Mouse (Mus musculus) gonadal fat pad, adult 2 months (tissue): Measurements from ENCODE around the gene Adcy9. TPM values are rescaled to one million over a fixed set of nuclear protein-coding genes. Genes with fewer than 3 reads are reported as not detected.
"Not testable (repeated sequence)": the region's sequence is repeated elsewhere in the genome, so short reads cannot be mapped to it uniquely, and the experiment has no call there.

ENCODE experiments used
- DNase-seq: peaks from one replicate; pipeline ENCODE4 v3.0.0-alpha.2; 2012; ENCODE audit warnings: low read depth
- polyA plus RNA-seq: library from polyadenylated mRNA; depleted of rRNA; stranded (reverse); fragments of >200 nt; gene quantifications from 2 replicates; pipeline ENCODE4 v1.2.3, GENCODE M21; 2012

The Adcy9 gene
- polyA plus RNA-seq, 1 experiment, result 10.3 TPM

DNA sequence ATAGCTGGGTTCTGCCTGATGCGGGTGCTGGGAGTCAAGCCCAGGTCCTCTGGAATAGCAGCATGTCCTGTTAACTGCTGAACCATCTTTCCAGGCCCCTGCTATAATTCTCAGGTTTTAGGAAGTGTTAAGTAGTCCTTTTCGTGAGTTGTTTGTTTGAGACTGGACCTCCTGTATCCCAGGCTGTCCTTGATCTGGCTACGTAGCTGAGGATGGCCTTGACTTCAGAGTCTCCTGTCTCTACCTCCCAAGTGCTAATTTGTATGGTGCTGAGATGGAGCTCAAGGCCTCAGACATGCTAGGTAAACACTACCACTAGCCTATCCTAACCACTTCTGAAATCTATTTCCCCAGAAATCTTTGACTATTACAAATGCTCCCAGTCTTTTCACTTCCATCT lies 37.9 kb downstream of the Adcy9 start:
- no peak for DNase-seq

- DNase-seq, result no peak
Measured at GRCm38 (mm10) chr16:4381487-4381886, 38.8 kb downstream of the Adcy9 start.

- no peak for DNase-seq
Measured at GRCm38 (mm10) chr16:4378788-4379187, 41.5 kb downstream of the Adcy9 start.

- DNase-seq, result no peak
Measured at GRCm38 (mm10) chr16:4377556-4377955, 42.7 kb downstream of the Adcy9 start.

GRCm38 (mm10) chr16:4374780-4375380 lies 45.4 kb downstream of the Adcy9 start:
- peak; percentile 65 for DNase-seq

DNA sequence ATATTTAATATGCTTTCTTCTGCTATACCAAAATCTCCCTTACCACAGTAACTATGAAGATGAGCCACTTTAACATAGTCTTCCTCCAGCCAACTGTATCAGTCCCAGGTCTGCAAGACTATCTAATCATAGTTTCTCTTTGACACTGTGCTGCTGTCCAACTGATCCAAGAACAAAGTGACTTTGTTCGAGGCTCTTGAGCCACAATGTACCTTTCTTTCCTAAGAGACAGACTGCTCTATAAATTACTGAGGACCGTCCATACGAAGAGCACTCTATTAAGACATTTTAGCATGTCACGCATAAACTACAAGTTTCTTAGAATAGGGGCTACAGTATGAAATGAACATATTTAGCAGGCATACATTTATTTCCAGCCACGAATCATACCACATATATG lies 46.0 kb downstream of the Adcy9 start:
- DNase-seq, result peak; percentile 51

DNA sequence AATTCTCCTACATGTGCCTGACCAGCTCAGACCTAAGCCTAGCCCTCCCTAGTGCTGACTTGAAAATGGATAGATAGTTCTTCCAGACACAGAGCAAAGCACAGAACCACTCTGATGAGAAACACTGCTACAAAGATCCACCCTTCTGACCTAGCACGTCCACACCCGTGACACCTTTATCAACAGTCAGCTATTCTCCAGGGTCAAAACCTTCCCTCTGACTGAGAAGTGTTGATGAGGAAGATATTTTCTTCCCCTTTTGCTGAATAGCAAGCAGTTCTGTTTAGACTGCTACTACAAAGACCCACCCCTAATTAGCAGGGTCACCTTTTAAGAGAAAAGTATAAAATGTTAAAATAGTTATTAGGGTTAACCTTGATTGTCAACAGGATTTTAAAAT lies 49.3 kb downstream of the Adcy9 start:
- no peak for DNase-seq

- DNase-seq, result peak; percentile 93
Measured at GRCm38 (mm10) chr16:4370141-4370541, 50.2 kb downstream of the Adcy9 start.

DNA sequence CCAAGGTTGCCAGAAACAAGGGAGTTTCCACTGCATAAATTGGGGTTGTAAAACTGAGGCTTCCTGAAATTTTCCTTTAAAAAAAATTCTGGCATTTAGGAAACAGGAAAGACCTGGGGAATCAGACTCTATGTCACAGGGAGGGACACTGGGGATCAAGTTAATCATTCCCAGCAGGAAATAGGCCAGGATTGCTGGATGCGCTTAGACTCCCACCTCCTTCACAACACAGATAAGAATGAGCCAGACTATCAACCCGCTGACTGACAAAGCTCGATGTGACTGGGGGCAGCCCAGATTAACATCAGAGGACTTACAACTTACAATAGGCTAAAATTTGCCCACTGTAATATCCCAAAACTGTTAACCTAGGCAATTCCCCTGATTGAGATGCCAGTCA lies 52.4 kb downstream of the Adcy9 start:
- no peak for DNase-seq

DNA sequence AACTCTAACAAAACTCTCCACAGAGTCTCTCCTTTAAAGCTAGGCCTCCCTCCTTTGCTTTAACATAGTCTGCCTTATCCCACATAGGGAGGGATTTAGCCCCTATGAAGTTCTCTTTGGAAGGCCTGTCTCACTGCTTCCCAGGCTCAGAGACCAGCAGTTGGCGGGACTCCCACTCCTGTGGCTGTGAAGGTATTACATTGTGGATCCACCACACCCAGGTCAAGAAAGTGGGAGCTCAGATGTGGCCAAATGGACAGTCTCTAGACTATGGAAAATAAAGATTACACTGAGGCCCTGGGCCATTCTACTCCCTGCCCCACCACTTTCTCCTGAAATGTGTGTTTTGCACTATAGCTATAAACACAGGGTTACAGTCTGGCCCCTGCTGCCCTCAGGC lies 53.0 kb downstream of the Adcy9 start:
- no peak for DNase-seq

- no peak for DNase-seq
Measured at GRCm38 (mm10) chr16:4366671-4367070, 53.6 kb downstream of the Adcy9 start.

DNA sequence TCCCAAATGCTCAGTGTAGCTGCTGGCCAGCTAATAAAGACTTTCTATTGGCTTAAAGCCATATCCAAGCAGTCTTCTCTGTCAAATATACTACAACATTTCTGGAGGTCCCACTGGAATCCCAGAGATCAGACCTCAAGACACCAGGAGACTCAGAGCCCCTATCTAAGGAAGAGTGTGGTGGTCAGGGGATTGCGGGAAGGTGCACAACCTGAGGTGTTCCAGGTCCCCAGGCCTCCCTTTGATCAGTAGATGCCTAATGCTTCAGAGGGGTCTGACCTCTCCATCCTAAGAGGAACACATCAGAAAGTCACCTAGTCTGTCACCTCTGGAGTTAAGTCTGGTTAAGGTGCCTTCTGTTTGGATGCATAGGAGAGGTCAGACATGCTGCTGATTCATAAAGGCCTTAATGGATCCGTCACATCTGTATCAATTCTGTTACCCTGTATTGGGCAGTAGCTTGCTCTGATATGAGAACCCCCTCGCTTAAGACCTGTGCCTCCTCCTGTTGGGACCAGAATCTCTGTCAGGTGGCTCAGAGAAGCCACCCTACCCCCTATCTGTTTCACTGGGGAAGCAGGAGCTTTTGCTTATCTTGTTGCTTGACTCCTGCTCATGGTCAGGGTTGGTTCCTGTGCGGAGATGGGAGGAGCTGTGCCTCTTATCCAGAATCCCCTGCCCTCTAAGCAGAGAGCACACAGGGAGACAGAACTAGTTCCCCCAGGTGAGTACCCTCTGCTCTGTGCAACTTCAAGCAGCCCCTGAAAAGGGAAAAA lies 56.8 kb downstream of the Adcy9 start:
- DNase-seq, result no peak

- DNase-seq, result no peak
Measured at GRCm38 (mm10) chr16:4355260-4356043, 64.8 kb downstream of the Adcy9 start.

GRCm38 (mm10) chr16:4342579-4342978 lies 77.7 kb downstream of the Adcy9 start:
- no peak for DNase-seq

GRCm38 (mm10) chr16:4341316-4342062 lies 78.8 kb downstream of the Adcy9 start:
- DNase-seq, result no peak

GRCm38 (mm10) chr16:4339216-4339615 lies 81.1 kb downstream of the Adcy9 start:
- not testable (repeated sequence) for DNase-seq

GRCm38 (mm10) chr16:4337269-4337668 lies 83.0 kb downstream of the Adcy9 start:
- DNase-seq, result no peak

DNA sequence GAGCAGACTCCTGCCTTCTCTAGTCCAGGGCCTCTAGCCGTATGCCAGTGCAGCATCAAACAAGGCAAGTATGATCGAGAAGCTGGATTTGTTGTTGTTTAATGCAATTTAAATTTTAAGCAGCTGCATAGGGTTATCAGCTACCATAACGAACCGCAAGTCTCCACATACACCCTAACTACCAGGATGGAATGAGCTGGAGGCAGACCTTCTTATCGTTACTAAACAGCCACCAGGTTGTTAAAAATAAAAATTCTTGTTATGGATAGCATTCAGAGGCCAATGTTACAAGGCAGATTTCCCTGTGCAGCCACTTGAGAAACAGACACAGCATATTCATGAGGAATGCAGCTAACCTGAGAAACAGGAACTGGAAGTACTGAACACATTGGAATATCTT lies 86.5 kb downstream of the Adcy9 start:
- DNase-seq, result no peak

- DNase-seq, result no peak
Measured at GRCm38 (mm10) chr16:4333371-4333770, 86.9 kb downstream of the Adcy9 start.

- DNase-seq, result no peak
Measured at GRCm38 (mm10) chr16:4327081-4327480, 93.2 kb downstream of the Adcy9 start.

GRCm38 (mm10) chr16:4325801-4326200 lies 94.5 kb downstream of the Adcy9 start:
- no peak for DNase-seq

DNA sequence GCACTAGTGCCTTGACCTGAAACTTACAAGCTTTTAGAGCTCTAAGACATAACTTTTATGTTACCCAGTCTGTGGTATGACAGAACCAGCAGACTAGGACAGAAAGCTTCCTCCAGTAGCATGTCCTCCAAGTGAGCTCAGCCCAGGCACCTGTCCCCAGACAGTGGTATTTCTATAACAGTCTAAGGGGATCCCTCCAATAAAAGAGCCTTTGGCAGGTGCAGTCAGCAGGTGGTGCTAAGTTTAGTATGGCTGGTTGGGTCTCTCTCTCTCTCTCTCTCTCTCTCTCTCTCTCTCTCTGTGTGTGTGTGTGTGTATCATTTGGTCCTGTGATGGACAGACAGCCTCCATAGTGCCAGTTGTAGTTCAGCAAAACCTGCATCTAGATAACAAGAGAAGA lies 95.3 kb downstream of the Adcy9 start:
- DNase-seq, result no peak
